Mouse (Mus musculus) cerebellum, postnatal 4 days (tissue): ENCODE measurements around the gene Rragd.

ENCODE experiments used
- DNase-seq, 2 experiments: peaks; one replicate each; pipeline ENCODE4 v3.0.0; 2022; ENCODE audit warnings: low spot score in 2 of 2, mixed read lengths in 1 of 2

Gene Rragd

GRCm38 (mm10) chr4:33032045-33032444 lies 49.2 kb downstream of the Rragd start:
- DNase-seq = no peak

- DNase-seq = no peak
Observed at GRCm38 (mm10) chr4:33033515-33033914, 50.7 kb downstream of the Rragd start.

DNA sequence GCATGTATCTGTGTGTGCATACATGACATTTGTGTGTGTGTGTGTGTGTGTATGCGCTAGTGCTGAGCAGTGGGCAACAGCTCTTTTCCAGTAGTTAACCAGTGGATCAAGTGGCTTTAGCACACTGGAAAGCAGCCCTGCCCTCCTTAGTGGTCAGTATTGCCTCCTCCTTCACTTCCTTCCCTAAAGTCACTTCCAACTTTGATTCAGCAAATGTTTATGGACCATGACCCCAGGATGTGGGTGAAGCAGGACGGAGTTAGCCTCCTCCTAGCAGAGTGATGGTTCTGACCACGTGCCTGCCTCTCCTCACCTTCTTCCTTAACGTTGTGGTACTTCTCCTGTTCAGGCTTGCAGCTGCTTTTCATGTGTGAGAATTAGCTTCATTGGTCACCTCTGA lies 57.0 kb downstream of the Rragd start:
- DNase-seq = no peak

DNA sequence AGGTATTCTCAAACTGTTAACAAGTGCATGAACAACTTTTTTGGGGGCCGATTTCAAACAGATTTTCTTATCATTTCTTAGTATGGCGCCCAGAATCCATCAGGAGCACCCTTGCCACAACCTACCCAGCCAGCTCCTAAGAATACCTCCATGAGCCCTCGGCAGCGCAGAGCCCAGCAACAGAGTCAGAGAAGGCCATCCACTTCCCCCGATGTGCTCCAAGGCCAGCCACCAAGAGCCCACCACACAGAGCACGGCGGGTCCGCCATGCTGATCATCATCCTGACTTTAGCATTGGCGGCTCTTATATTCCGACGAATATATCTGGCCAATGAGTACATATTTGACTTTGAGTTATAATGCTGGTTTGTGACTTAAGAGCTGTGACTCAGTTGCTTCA lies 66.8 kb downstream of the Rragd start:
- DNase-seq = no peak

- no peak for DNase-seq
Observed at GRCm38 (mm10) chr4:33052055-33052454, 69.2 kb downstream of the Rragd start.

GRCm38 (mm10) chr4:33052650-33053049 lies 69.8 kb downstream of the Rragd start:
- DNase-seq = no peak

DNA sequence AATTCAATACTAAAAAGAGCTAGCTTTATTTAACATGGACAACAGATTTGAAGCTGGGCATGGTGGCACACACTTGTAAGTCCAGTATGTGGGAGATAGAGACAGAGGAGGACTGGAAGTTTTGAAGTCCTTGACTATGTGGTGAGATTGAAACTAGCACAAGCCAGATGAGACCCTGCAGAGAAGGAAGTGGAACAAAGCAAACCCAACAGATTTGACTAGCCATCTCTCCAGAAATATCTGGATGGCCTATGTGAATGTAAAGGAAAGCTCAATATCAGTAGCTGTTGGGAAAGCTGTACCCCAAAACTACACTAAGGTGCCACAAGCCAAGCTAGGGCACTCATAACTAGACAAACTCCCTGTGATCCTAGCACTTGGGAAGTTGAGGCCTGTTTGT lies 71.6 kb downstream of the Rragd start:
- DNase-seq = no peak

DNA sequence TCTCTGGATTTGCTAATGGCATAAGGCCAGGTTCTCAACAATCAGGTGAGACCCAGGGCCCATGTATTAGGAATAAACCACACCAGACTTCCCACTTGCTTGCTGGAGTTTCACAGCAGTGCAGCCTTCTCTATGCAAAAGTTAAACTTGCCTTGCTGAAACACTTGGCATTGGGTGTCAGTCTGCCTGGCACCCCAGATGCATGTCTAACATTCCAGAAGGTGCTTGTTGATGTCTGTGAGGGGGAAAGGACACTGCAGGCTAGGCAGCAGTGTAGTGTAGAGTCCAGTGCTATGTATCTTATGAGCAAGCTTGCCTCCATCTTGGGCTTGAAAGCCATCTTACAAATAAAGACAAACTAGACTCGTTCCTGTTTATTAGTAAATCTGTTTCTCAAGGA lies 73.5 kb downstream of the Rragd start:
- no peak for DNase-seq

GRCm38 (mm10) chr4:33057890-33058687 lies 75.3 kb downstream of the Rragd start:
- no peak for DNase-seq

DNA sequence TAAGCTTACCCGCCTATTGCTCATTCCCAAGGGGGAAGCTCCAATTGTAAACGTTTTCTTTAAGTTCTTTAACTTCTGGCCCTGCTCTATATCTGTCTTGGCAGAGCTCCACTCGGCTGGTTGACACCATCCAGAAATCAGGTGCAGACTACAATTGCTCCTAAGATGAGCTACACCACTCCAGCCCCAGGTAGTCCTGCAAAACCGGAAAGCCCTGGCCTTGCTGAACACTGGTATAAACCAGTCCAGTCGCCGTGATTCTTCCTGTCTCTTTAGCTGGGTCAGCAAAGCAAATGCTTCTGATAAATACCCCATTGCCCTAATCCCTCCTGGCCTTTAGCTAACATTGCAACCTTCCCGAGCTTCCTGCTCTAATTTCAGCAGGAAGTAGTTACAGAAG lies 78.3 kb downstream of the Rragd start:
- no peak for DNase-seq

DNA sequence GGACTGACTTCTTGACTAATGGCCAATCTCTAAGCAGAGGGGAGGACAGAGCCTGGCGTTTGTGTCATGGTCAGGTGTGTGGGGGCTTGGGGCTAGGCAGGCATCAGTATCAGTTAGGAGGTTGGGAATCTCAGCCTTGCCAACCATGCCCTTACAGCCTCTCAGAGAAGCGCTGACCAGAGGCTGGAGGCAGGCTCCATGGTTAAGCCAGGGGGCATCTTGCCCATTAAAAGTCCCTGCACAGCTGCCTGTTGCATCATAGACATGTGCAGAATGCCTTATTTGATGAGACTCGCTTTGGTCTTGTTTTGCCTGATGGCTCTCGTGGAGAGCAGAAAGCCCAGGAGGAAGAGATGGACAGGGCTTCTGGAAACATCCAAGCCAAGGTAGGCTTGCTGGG lies 80.1 kb downstream of the Rragd start, which contains the start of gene Gabrr2:
Gabrr2 (plus strand) TSS at position 19 of the 400 bp plus-strand sequence.
- DNase-seq = no peak

- no peak for DNase-seq
Observed at GRCm38 (mm10) chr4:33064986-33065385, 82.1 kb downstream of the Rragd start.

DNA sequence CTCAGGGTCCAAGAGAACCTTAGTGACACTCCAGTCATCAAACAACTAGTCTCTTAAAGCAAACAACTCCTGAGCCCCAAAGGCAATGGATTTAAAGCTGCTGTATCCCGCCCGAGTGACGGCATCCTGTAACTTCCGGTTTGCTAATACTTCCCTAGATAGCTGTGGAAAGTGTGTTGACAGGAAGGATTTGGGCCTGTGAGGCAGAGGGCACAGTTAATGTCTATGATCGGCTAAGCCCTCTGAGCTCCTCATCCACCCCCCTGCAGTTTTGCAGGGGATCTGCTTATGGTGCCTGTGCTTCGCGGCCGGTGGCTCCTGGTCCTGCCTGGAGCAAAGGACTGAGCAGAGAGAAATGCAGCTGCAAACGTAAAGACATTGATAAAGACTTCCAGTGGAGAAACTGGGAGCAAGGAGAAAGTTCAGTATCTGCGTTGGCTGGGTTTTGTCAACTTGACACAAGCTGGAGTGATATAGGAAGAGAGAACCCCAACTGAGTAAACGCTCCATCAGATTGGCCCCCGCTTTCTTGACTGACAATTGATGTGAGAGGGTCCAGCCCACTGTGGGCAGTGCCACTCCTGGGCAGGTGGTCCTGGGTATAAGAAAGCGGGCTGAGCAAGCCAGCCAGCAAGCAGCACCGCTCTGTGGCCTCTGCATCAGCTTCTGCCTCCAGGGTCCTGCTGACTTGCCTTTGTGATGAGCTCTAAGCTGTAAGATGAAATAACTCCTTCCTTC lies 83.6 kb downstream of the Rragd start:
- DNase-seq = no peak

DNA sequence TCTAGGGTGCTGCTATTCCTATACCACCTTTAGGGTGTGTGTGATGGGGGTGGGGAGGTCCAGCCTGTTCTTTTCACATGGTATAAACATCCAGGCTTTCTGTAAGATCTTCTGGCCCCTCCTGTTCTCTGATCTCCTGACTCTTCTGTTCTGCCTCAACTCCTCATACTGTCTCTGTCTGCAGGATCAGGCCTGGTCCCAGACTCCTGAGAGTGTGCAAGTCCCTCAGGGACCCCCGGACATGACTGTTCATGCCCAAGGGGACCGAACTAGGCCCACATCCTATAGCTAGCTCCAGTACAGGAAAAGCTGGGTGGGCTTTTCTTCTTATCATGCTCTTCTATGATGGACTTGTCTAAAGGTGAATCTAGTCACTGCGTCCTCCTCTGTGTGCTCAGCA lies 84.5 kb downstream of the Rragd start:
- no peak for DNase-seq

DNA sequence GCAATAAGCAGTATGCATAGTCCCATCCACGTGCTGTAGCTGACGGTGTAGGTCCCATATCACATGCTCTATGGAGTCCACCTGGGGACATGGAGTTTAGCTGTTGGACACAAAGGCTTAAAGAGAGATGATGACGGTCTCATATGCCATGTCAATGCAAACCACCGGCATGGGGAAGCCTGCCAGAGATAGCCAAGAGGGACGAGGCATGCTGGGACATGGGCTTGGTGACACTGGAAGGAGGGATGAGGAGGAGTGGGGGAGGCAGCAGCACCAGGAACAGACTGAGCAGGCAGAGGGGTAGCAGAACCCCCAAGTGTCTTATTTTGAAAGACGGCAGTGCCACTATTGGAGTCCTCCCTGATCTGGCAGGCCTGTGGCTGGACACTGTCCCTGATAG lies 85.0 kb downstream of the Rragd start:
- no peak for DNase-seq

- peak in 1 of 2 experiments; percentile 62 for DNase-seq
Observed at GRCm38 (mm10) chr4:33068894-33069293, 86.1 kb downstream of the Rragd start.

DNA sequence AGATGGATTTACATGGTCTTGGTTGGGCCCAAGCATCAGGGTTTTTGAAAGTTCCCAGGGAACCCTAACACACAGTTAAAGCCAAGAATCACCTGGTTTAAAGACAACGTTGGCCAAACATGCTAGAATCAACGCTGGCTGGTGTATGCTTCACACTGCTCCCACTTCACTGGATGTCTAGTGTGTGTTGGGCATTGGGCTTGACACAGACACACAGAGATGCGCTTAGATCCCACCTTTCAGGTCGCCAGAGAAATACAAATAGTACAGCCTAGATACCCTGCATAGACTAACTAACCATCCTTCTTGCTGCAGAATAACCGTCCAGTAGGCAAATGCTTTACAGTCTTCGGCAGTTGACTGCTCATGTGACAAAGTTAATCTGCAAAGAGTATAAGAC lies 87.5 kb downstream of the Rragd start:
- DNase-seq = no peak

DNA sequence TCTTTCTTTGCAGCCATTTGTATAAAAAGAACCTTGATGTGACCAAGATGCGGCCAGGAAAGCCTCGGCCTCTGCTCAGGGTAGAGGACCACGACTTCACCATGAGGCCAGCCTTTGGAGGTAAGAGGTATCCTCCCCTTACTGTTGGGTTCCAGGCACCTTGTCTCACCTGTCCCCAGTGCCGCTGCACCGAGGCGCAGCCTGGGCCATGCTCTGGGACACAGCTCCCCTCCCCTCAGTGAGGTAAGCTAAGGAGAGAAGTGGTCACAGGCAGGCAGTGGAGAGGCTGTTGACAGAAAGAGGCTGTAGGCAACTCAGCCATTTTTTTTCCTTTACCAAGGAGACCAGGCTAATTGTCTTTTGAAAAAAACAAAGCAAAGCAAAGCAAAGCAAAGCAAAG lies 88.5 kb downstream of the Rragd start:
- no peak for DNase-seq
